In genomic region chr1:163852884-163853560, GRCm38 (mm10) we compare ENCODE assay signal across 15 mouse cellular contexts.
DNase-seq lines count a peak whose midpoint lies in the region; ATAC-seq and TF ChIP-seq lines count a peak whose summit lies in the region.
"Had no signal": no experiment of that assay in that cellular context is flagged by ENCODE, and none has a peak within 500 bp of the region (broad histone marks: within the 10 kb centered on the region; RNA-seq: fewer than 3 reads in every experiment).

No protein-coding gene starts in this region.

- peaks cover 23% of the 10 kb centered on the region for H3K36me3 ChIP-seq in hindbrain, embryonic 10.5 days
- peaks cover 37% of the 10 kb centered on the region for H3K36me3 ChIP-seq in hindbrain, embryonic 13.5 days
- H3K36me3 ChIP-seq in stomach, embryonic 14.5 days (ENCODE audit: control insufficient read depth, insufficient read depth, low read length): peaks cover 11% of the 10 kb centered on the region; the same call in 1 of the 2 replicates
- H3K36me3 ChIP-seq in stomach, postnatal 0 days (ENCODE audit: control insufficient read depth, insufficient read depth, low read length): 0 out of 2 replicates have a peak, but pooled peaks cover 3% of the 10 kb centered on the region
- peaks cover 2% of the 10 kb centered on the region; the same call in 1 of the 2 replicates for H3K36me3 ChIP-seq in limb, embryonic 11.5 days (ENCODE audit: control insufficient read depth, insufficient read depth, low read length)

- DNase-seq in hindbrain, embryonic 10.5 days (ENCODE audit: low spot score): peak; percentile 45
- DNase-seq in stomach, postnatal 0 days (ENCODE audit: low spot score): no peak
- peak; percentile 82 for DNase-seq in limb, embryonic 11.5 days (ENCODE audit: low spot score)
- no peak for DNase-seq in thymus, adult 18-20 months
- no peak for DNase-seq in adrenal gland, postnatal 14 days
- DNase-seq: cerebellum, postnatal 10 days; kidney, adult 11 months; lung, adult 2 months; lung, postnatal 4 days; midbrain, embryonic 14.5 days had no signal

- no peak overlapping the region for H3K4me2 ChIP-seq in hindbrain, embryonic 13.5 days
- H3K4me2 ChIP-seq in stomach, embryonic 14.5 days (replicated peaks; ENCODE audit: low read depth, low read length): no peak overlapping the region
- H3K4me2 ChIP-seq in stomach, postnatal 0 days (replicated peaks; ENCODE audit: low read depth): no peak overlapping the region
- peak overlapping the region; percentile 28; the same call in 1 of the 2 replicates for H3K4me2 ChIP-seq in limb, embryonic 11.5 days (ENCODE audit: low read depth, severe bottlenecking)
- H3K4me2 ChIP-seq: heart, embryonic 13.5 days; neural tube, embryonic 13.5 days had no signal

- no peaks in the 10 kb centered on the region for H3K9me3 ChIP-seq in hindbrain, embryonic 10.5 days
- H3K9me3 ChIP-seq in hindbrain, embryonic 13.5 days: no peaks in the 10 kb centered on the region
- no peaks in the 10 kb centered on the region for H3K9me3 ChIP-seq in stomach, embryonic 14.5 days (ENCODE audit: control insufficient read depth, low read depth, low read length)
- H3K9me3 ChIP-seq in stomach, postnatal 0 days (ENCODE audit: control insufficient read depth, low read length): no peaks in the 10 kb centered on the region
- H3K9me3 ChIP-seq in limb, embryonic 11.5 days (ENCODE audit: control insufficient read depth, low read length): no peaks in the 10 kb centered on the region
- H3K9me3 ChIP-seq: neural tube, embryonic 13.5 days had no signal

- no peak overlapping the region for H3K9ac ChIP-seq in hindbrain, embryonic 13.5 days
- H3K9ac ChIP-seq in stomach, embryonic 14.5 days (replicated peaks; ENCODE audit: low read depth, low read length): no peak overlapping the region
- H3K9ac ChIP-seq in stomach, postnatal 0 days (ENCODE audit: low read length): no peak overlapping the region
- no peak overlapping the region for H3K9ac ChIP-seq in limb, embryonic 11.5 days (ENCODE audit: low read length)
- H3K9ac ChIP-seq: heart, embryonic 13.5 days; neural tube, embryonic 13.5 days had no signal

- H3K27ac ChIP-seq in hindbrain, embryonic 10.5 days: no peak overlapping the region
- no peak overlapping the region for H3K27ac ChIP-seq in hindbrain, embryonic 13.5 days
- H3K27ac ChIP-seq in stomach, embryonic 14.5 days (ENCODE audit: low read length): no peak overlapping the region
- no peak overlapping the region for H3K27ac ChIP-seq in stomach, postnatal 0 days (replicated peaks)
- peak overlapping the region; percentile 74 for H3K27ac ChIP-seq in limb, embryonic 11.5 days (replicated peaks; ENCODE audit: low read depth, low read length)
- H3K27ac ChIP-seq: heart, embryonic 13.5 days; neural tube, embryonic 13.5 days had no signal

- H3K4me3 ChIP-seq in hindbrain, embryonic 10.5 days: no peak overlapping the region
- no peak overlapping the region for H3K4me3 ChIP-seq in hindbrain, embryonic 13.5 days
- no peak overlapping the region for H3K4me3 ChIP-seq in stomach, embryonic 14.5 days (ENCODE audit: low read depth, low read length)
- H3K4me3 ChIP-seq in stomach, postnatal 0 days (ENCODE audit: low read depth, low read length): no peak overlapping the region
- H3K4me3 ChIP-seq in limb, embryonic 11.5 days (ENCODE audit: low read depth, low read length): no peak overlapping the region
- H3K4me3 ChIP-seq: heart, embryonic 13.5 days; neural tube, embryonic 13.5 days had no signal

- TF ChIP-seq CTCF in stomach, postnatal 0 days (IDR thresholded peaks at IDR 0.05; ENCODE audit: low read depth): no peak

- TF ChIP-seq EP300 in stomach, postnatal 0 days (optimal IDR thresholded peaks at IDR 0.05): no peak

- H3K27me3 ChIP-seq in hindbrain, embryonic 10.5 days (ENCODE audit: insufficient read depth, poor library complexity, severe bottlenecking): no peaks in the 10 kb centered on the region
- no peaks in the 10 kb centered on the region for H3K27me3 ChIP-seq in hindbrain, embryonic 13.5 days
- no peaks in the 10 kb centered on the region for H3K27me3 ChIP-seq in stomach, embryonic 14.5 days (ENCODE audit: control insufficient read depth, insufficient read depth, low read length)
- no peaks in the 10 kb centered on the region for H3K27me3 ChIP-seq in stomach, postnatal 0 days (ENCODE audit: control insufficient read depth, insufficient read depth, low read length)
- H3K27me3 ChIP-seq in limb, embryonic 11.5 days (ENCODE audit: control insufficient read depth, insufficient read depth, low read length): no peaks in the 10 kb centered on the region
- H3K27me3 ChIP-seq: heart, embryonic 13.5 days; neural tube, embryonic 13.5 days had no signal

- no peaks in the 10 kb centered on the region for H3K4me1 ChIP-seq in hindbrain, embryonic 10.5 days (replicated peaks)
- no peaks in the 10 kb centered on the region for H3K4me1 ChIP-seq in hindbrain, embryonic 13.5 days (replicated peaks)
- no peaks in the 10 kb centered on the region for H3K4me1 ChIP-seq in stomach, embryonic 14.5 days (ENCODE audit: control insufficient read depth, insufficient read depth, low read length)
- H3K4me1 ChIP-seq in stomach, postnatal 0 days (replicated peaks; ENCODE audit: control insufficient read depth, insufficient read depth): no peaks in the 10 kb centered on the region
- H3K4me1 ChIP-seq in limb, embryonic 11.5 days (ENCODE audit: control insufficient read depth, insufficient read depth, low read length): peaks cover 12% of the 10 kb centered on the region; the same call in 1 of the 2 replicates
- H3K4me1 ChIP-seq: heart, embryonic 13.5 days; neural tube, embryonic 13.5 days had no signal

- ATAC-seq in hindbrain, embryonic 13.5 days (ENCODE audit: low FRiP score): no peak
- peak; percentile 23; the same call in 1 of the 2 replicates for ATAC-seq in stomach, embryonic 14.5 days (ENCODE audit: insufficient number of reproducible peaks, insufficient read depth, low FRiP score, low read depth)
- ATAC-seq in stomach, postnatal 0 days (ENCODE audit: low FRiP score, low TSS enrichment): no peak
- peak; percentile 90 for ATAC-seq in limb, embryonic 11.5 days (ENCODE audit: insufficient number of reproducible peaks, low FRiP score, low TSS enrichment, low read depth)
- ATAC-seq: activated CD4-positive, CD25-positive, alpha-beta regulatory T cell, adult 4 months had no signal

- WGBS in hindbrain, embryonic 10.5 days: 63% methylated on average over 5 of the region's 5 CpGs
- 80% methylated on average over 5 of the region's 5 CpGs for WGBS in hindbrain, embryonic 13.5 days
- 34% methylated on average over 5 of the region's 5 CpGs for WGBS in stomach, embryonic 14.5 days
- 51% methylated on average over 5 of the region's 5 CpGs for WGBS in stomach, postnatal 0 days
- WGBS in limb, embryonic 11.5 days: 7% methylated on average over 5 of the region's 5 CpGs

Comparison
In these comparisons a context has a peak if more than half of its experiments do, and no peak if none do; other contexts are left out.
1. ATAC-seq: peak in stomach, embryonic 14.5 days (single experiment) and limb, embryonic 11.5 days (single experiment); none in hindbrain, embryonic 13.5 days (single experiment) and stomach, postnatal 0 days (single experiment).
2. DNase-seq: peak in hindbrain, embryonic 10.5 days (single experiment) and limb, embryonic 11.5 days (single experiment); none in stomach, postnatal 0 days (single experiment), thymus, adult 18-20 months (0 of 2) and adrenal gland, postnatal 14 days (single experiment).